Mouse (Mus musculus): ENCODE results near the gene Cant1. TPM values are rescaled to one million over a fixed set of nuclear protein-coding genes. Genes with fewer than 3 reads are reported as not detected.

Gene Cant1
- polyA plus RNA-seq, 2 experiments: 6.0 to 8.3 TPM

DNA sequence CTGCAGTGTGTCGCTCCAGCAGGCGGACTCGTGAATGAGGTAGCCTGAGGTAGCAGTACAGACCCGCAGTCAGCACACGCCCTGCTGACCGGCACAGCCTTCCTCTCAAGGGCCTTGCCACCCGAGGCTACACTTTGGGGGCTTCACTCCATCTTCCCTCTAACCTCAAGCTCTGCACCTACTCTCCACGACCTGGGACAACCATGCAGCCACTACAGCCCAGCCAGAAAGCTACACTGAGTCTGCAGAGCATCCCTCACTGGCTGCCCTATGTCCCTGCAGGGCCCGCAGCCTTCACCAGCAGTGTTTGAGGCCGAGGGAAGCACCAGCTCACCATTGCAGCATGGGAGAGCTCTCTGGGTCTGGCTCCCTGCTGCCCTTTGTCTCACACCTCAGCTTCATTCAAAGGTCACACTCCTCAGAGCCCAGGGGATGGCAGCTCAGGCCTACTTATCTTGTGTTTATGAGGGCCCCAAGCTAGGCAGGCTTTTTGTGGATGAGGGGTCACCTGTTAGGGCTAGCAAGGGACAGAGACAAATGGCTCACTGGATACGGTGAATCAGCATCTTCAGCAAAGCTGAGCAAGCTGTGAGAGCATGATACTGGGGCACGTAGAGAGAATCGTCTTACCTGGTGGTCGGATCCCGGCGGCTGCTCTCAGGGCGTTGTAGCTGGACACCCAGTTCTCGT lies 10.7 kb downstream of the Cant1 start:
- H3K4me3 ChIP-seq (ENCODE audit: insufficient read depth in 1 of 2, low read depth in 2 of 2, low read length in 2 of 2): no peak overlapping the region
- peaks cover 2% of the 10 kb centered on the region; the same call in 1 of the 2 replicates for H3K36me3 ChIP-seq (replicated peaks; ENCODE audit: control insufficient read depth, insufficient read depth, low read depth)
- H3K4me1 ChIP-seq (replicated peaks; ENCODE audit: control insufficient read depth in 2 of 2, insufficient read depth in 2 of 2, low read length in 1 of 2): no peaks in the 10 kb centered on the region
- DNase-seq (ENCODE audit: low read depth in 3 of 3, low spot score in 3 of 3) (no peak), ATAC-seq (ENCODE audit: insufficient read depth) (no peak)
- no peak overlapping the region for H3K4me2 ChIP-seq (ENCODE audit: low read depth)
- H3K9me3 ChIP-seq (ENCODE audit: control insufficient read depth, low read length): no peaks in the 10 kb centered on the region
- WGBS (ENCODE audit: insufficient replicate concordance): 73% methylated on average over 18 of the region's 18 CpGs
- no peak overlapping the region for H3K9ac ChIP-seq (replicated peaks)
- no peaks in the 10 kb centered on the region for H3K27me3 ChIP-seq (ENCODE audit: control insufficient read depth, insufficient read depth, low read length)
- no peak for TF ChIP-seq CTCF (IDR thresholded peaks at IDR 0.05; ENCODE audit: low read depth)
- TF ChIP-seq EP300 (IDR thresholded peaks at IDR 0.05; ENCODE audit: low read depth): no peak
- H3K27ac ChIP-seq: no peak overlapping the region

GRCm38 (mm10) chr11:118407318-118407910 lies 11.5 kb downstream of the Cant1 start:
- Histone ChIP-seq H3K27ac (no peak overlapping the region), H3K4me2 (ENCODE audit: low read depth) (no peak overlapping the region), H3K4me3 (ENCODE audit: insufficient read depth in 1 of 2, low read depth in 2 of 2, low read length in 2 of 2) (no peak overlapping the region), H3K9ac (replicated peaks) (no peak overlapping the region), H3K27me3 (ENCODE audit: control insufficient read depth, insufficient read depth, low read length) (no peaks in the 10 kb centered on the region), H3K4me1 (replicated peaks; ENCODE audit: control insufficient read depth in 2 of 2, insufficient read depth in 2 of 2, low read length in 1 of 2) (no peaks in the 10 kb centered on the region), H3K36me3 (replicated peaks; ENCODE audit: control insufficient read depth, insufficient read depth, low read depth) (peaks cover 2% of the 10 kb centered on the region; the same call in 1 of the 2 replicates), H3K9me3 (ENCODE audit: control insufficient read depth, low read length) (no peaks in the 10 kb centered on the region)
- ATAC-seq (ENCODE audit: insufficient read depth) (no peak), DNase-seq (ENCODE audit: low read depth in 3 of 3, low spot score in 3 of 3) (no peak)
- WGBS (ENCODE audit: insufficient replicate concordance): 83% methylated on average over 23 of the region's 23 CpGs
- TF ChIP-seq CTCF (IDR thresholded peaks at IDR 0.05; ENCODE audit: low read depth): no peak
- TF ChIP-seq EP300 (IDR thresholded peaks at IDR 0.05; ENCODE audit: low read depth): no peak

DNA sequence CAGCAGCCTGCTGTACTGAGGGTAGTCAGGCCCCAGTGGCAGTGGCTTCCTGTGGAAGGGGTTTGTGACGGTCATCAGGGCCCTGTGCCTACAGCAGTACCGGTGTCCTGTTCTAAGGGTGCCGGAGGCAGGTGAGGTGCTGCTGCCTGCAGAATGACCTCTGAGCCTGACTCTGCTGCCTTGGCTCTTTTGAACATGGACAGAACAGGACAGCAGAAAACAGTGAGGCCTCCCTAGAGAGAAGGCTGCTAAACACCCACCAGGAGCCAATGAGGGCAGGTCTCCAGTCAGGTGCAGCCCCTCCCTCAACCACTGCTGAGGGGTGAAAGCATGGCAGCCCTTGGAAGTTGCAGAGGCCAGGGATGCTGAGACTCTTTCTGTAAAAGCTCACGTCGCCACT lies 12.4 kb downstream of the Cant1 start:
- H3K9me3 ChIP-seq (ENCODE audit: control insufficient read depth, low read length): no peaks in the 10 kb centered on the region
- H3K27me3 ChIP-seq (ENCODE audit: control insufficient read depth, insufficient read depth, low read length): no peaks in the 10 kb centered on the region
- WGBS (ENCODE audit: insufficient replicate concordance): 78% methylated on average over 5 of the region's 5 CpGs
- H3K27ac ChIP-seq: no peak overlapping the region
- TF ChIP-seq EP300 (IDR thresholded peaks at IDR 0.05; ENCODE audit: low read depth): no peak
- TF ChIP-seq CTCF (IDR thresholded peaks at IDR 0.05; ENCODE audit: low read depth): no peak
- peaks cover 2% of the 10 kb centered on the region; the same call in 1 of the 2 replicates for H3K36me3 ChIP-seq (replicated peaks; ENCODE audit: control insufficient read depth, insufficient read depth, low read depth)
- H3K4me3 ChIP-seq (ENCODE audit: insufficient read depth in 1 of 2, low read depth in 2 of 2, low read length in 2 of 2): no peak overlapping the region
- DNase-seq (ENCODE audit: low read depth in 3 of 3, low spot score in 3 of 3): no peak
- no peak overlapping the region for H3K4me2 ChIP-seq (ENCODE audit: low read depth)
- ATAC-seq (ENCODE audit: insufficient read depth): no peak
- no peak overlapping the region for H3K9ac ChIP-seq (replicated peaks)
- peaks cover 0 to 5% of the 10 kb centered on the region in 2 experiments; a peak in 2 of 4 replicates for H3K4me1 ChIP-seq (replicated peaks; ENCODE audit: control insufficient read depth in 2 of 2, insufficient read depth in 2 of 2, low read length in 1 of 2)

GRCm38 (mm10) chr11:118405311-118405710 lies 13.6 kb downstream of the Cant1 start:
- Histone ChIP-seq H3K4me3 (ENCODE audit: insufficient read depth in 1 of 2, low read depth in 2 of 2, low read length in 2 of 2) (no peak overlapping the region), H3K27me3 (ENCODE audit: control insufficient read depth, insufficient read depth, low read length) (no peaks in the 10 kb centered on the region), H3K4me1 (replicated peaks; ENCODE audit: control insufficient read depth in 2 of 2, insufficient read depth in 2 of 2, low read length in 1 of 2) (peaks cover 2 to 16% of the 10 kb centered on the region in 2 experiments), H3K36me3 (replicated peaks; ENCODE audit: control insufficient read depth, insufficient read depth, low read depth) (no peaks in the 10 kb centered on the region; the same call in 1 of the 2 replicates), H3K27ac (no peak overlapping the region), H3K9me3 (ENCODE audit: control insufficient read depth, low read length) (no peaks in the 10 kb centered on the region), H3K9ac (replicated peaks) (no peak overlapping the region), H3K4me2 (ENCODE audit: low read depth) (no peak overlapping the region)
- ATAC-seq (ENCODE audit: insufficient read depth): no peak
- TF ChIP-seq EP300 (IDR thresholded peaks at IDR 0.05; ENCODE audit: low read depth) (no peak), CTCF (IDR thresholded peaks at IDR 0.05; ENCODE audit: low read depth) (no peak)
- DNase-seq (ENCODE audit: low read depth in 3 of 3, low spot score in 3 of 3): no peak
- 79% methylated on average over 8 of the region's 8 CpGs for WGBS (ENCODE audit: insufficient replicate concordance)

Measured in liver, embryonic 14.5 days (tissue).